Mouse (Mus musculus) megakaryocyte, embryonic 14.5 days (primary cell): ENCODE data around the gene Mfsd4b2.

Source experiments
- FLI1 ChIP-seq: IDR thresholded peaks from 2 replicates; pipeline ENCODE4 v1.6.1; 2012; ENCODE audit warnings: low read length, inconsistent platforms, mixed read lengths
- GATA1 ChIP-seq: IDR thresholded peaks from 3 replicates; pipeline ENCODE4 v1.6.1; 2012; ENCODE audit warnings: mixed read lengths, low read length, inconsistent platforms, borderline replicate concordance

- TF ChIP-seq GATA1 (no peak), FLI1 (no peak)
These were observed 31.5 kb upstream of the Mfsd4b2 start for GRCm38 (mm10) chr10:39958266-39958665.
